Mouse (Mus musculus) kidney, postnatal 36 days (tissue): ENCODE results near the gene Nppa.

Source experiments
- DNase-seq, 2 experiments: peaks; one replicate each; pipeline ENCODE4 v3.0.0; 2021 to 2022; ENCODE audit warnings: mixed read lengths in 2 of 2

The Nppa gene

GRCm38 (mm10) chr4:148000202-148000772 is at the start of gene Nppa:
Gene Nppa, plus strand, starts transcription at chr4:148000722.
- no peak for DNase-seq

- peak; percentile 56 to 68 for DNase-seq
These were observed 46.9 kb upstream of the Nppa start for GRCm38 (mm10) chr4:147953590-147953989.

GRCm38 (mm10) chr4:147957141-147957540 is 43.4 kb upstream of the Nppa start:
- peak in 1 of 2 experiments; percentile 63 for DNase-seq

- peak; percentile 81 to 90 for DNase-seq
These were observed 40.4 kb upstream of the Nppa start for GRCm38 (mm10) chr4:147959881-147960831.

GRCm38 (mm10) chr4:147962781-147963180 is 37.7 kb upstream of the Nppa start:
- DNase-seq = no peak

- no peak for DNase-seq
These were observed 36.9 kb upstream of the Nppa start for GRCm38 (mm10) chr4:147963623-147964022.

- peak; percentile 80 for DNase-seq
These were observed 34.8 kb upstream of the Nppa start for GRCm38 (mm10) chr4:147965712-147966111.

- no peak for DNase-seq
These were observed 31.7 kb upstream of the Nppa start for GRCm38 (mm10) chr4:147968816-147969215.

GRCm38 (mm10) chr4:147969337-147969736 is 31.2 kb upstream of the Nppa start:
- no peak for DNase-seq

GRCm38 (mm10) chr4:147976237-147976636 is 24.3 kb upstream of the Nppa start:
- no peak for DNase-seq

- DNase-seq = peak; percentile 43 to 78
These were observed 22.8 kb upstream of the Nppa start for GRCm38 (mm10) chr4:147977726-147978125.

GRCm38 (mm10) chr4:147978391-147978790 is 22.1 kb upstream of the Nppa start:
- DNase-seq = no peak

- DNase-seq = peak; percentile 42 to 66
These were observed 21.1 kb upstream of the Nppa start for GRCm38 (mm10) chr4:147979441-147979860.

- peak; percentile 54 to 85 for DNase-seq
These were observed 15.1 kb upstream of the Nppa start, which contains the start of gene Nppb for GRCm38 (mm10) chr4:147985205-147986132. Gene Nppb, plus strand, starts transcription at chr4:147985788.

- DNase-seq = no peak
These were observed 6.9 kb upstream of the Nppa start for GRCm38 (mm10) chr4:147993571-147994095.

GRCm38 (mm10) chr4:147995311-147995710 is 5.2 kb upstream of the Nppa start:
- no peak for DNase-seq

GRCm38 (mm10) chr4:148001013-148001789 is 679 bp downstream of the Nppa start:
- no peak for DNase-seq

GRCm38 (mm10) chr4:148001866-148002265 is 1.3 kb downstream of the Nppa start:
- peak in 1 of 2 experiments; percentile 27 for DNase-seq

GRCm38 (mm10) chr4:148004361-148004760 is 3.8 kb downstream of the Nppa start:
- no peak for DNase-seq

GRCm38 (mm10) chr4:148008412-148008811 is 7.9 kb downstream of the Nppa start:
- peak; percentile 52 to 78 for DNase-seq

- peak; percentile 58 to 63 for DNase-seq
These were observed 9.1 kb downstream of the Nppa start for GRCm38 (mm10) chr4:148009641-148010040.

GRCm38 (mm10) chr4:148011332-148011731 is 10.8 kb downstream of the Nppa start:
- DNase-seq = no peak
